Mouse (Mus musculus) forebrain, embryonic 13.5 days (tissue): Measurements from ENCODE around the gene Vps11. TPM values are rescaled to one million over a fixed set of nuclear protein-coding genes. Genes with fewer than 3 reads are reported as not detected.
A peak's percentile ranks its signal among the peaks of the same experiment; 100 is the strongest.
"Not testable (repeated sequence)": the region's sequence is repeated elsewhere in the genome, so short reads cannot be mapped to it uniquely, and the experiment has no call there.

Source experiments
- ATAC-seq: fragments of 200-750 bp; cut with Nextera tagmentation; 2 replicates; pipeline ENCODE4 v1.8.0; 2017
- H3K27ac ChIP-seq: fragments of 300-500 bp; sonication (generic); 2 replicates; pipeline ENCODE4 v1.5.1; 2015; ENCODE audit warnings: inconsistent platforms, mild to moderate bottlenecking, moderate library complexity
- H3K27me3 ChIP-seq: fragments of 300-500 bp; sonication (generic); 2 replicates; pipeline ENCODE4 v1.6.1; 2015; ENCODE audit warnings: mild to moderate bottlenecking, inconsistent platforms
- H3K36me3 ChIP-seq: fragments of 300-500 bp; sonication (generic); 2 replicates; pipeline ENCODE4 v1.6.1; 2015; ENCODE audit warnings: mild to moderate bottlenecking, inconsistent platforms; ENCODE audit not compliant: poor library complexity, severe bottlenecking
- H3K4me1 ChIP-seq: fragments of 300-500 bp; sonication (generic); 2 replicates; pipeline ENCODE4 v1.6.1; 2015; ENCODE audit warnings: inconsistent platforms
- H3K4me2 ChIP-seq: fragments of 300-500 bp; sonication (generic); 2 replicates; pipeline ENCODE4 v1.6.1; 2015; ENCODE audit warnings: inconsistent platforms, mild to moderate bottlenecking, moderate library complexity
- H3K4me3 ChIP-seq: fragments of 300-500 bp; sonication (generic); 2 replicates; pipeline ENCODE4 v1.5.1; 2015; ENCODE audit warnings: mild to moderate bottlenecking, inconsistent platforms
- H3K9ac ChIP-seq: fragments of 300-500 bp; sonication (generic); 2 replicates; pipeline ENCODE4 v1.6.1; 2015; ENCODE audit warnings: mild to moderate bottlenecking, inconsistent platforms
- H3K9me3 ChIP-seq: fragments of 300-500 bp; sonication (generic); replicated peaks from 2 replicates; pipeline ENCODE4 v1.6.1; 2016; ENCODE audit warnings: inconsistent platforms
- WGBS: fragments of 180-500 bp; shearing (Covaris S2); methylation state at CpG from one replicate; pipeline ENCODE4 v1.1.7; 2015; 5-methylcytosine and 5-hydroxymethylcytosine counted together
- polyA plus RNA-seq: library from polyadenylated mRNA; unstranded; fragments of >200 nt; fragmentation: Nextera tagmentation; extraction: Ambion mirVana; gene quantifications from 2 replicates; pipeline ENCODE4 v1.2.1, GENCODE M21; 2015

The Vps11 gene
- polyA plus RNA-seq, 1 experiment from 2014 or later: 34.9 TPM

GRCm38 (mm10) chr9:44327926-44328325 is 33.5 kb downstream of the Vps11 start:
- peaks cover 42% of the 10 kb centered on the region for H3K36me3 ChIP-seq
- H3K9ac ChIP-seq: peak overlapping the region; percentile 86
- no peak overlapping the region for H3K27ac ChIP-seq
- peak overlapping the region; percentile 83 for H3K4me3 ChIP-seq
- H3K9me3 ChIP-seq: no peaks in the 10 kb centered on the region
- peak overlapping the region; percentile 67 for H3K4me2 ChIP-seq
- H3K27me3 ChIP-seq: no peaks in the 10 kb centered on the region
- peaks cover 20% of the 10 kb centered on the region for H3K4me1 ChIP-seq
- no peak for ATAC-seq
- 87% methylated on average over 5 of the region's 5 CpGs for WGBS

GRCm38 (mm10) chr9:44327064-44327711 is 34.3 kb downstream of the Vps11 start:
- H3K27ac ChIP-seq: peak overlapping the region; percentile 83
- H3K4me3 ChIP-seq: peak overlapping the region; percentile 83
- WGBS: 2% methylated on average over 22 of the region's 22 CpGs
- no peaks in the 10 kb centered on the region for H3K27me3 ChIP-seq
- H3K4me1 ChIP-seq: peaks cover 20% of the 10 kb centered on the region
- no peaks in the 10 kb centered on the region for H3K9me3 ChIP-seq
- H3K36me3 ChIP-seq: peaks cover 35% of the 10 kb centered on the region
- H3K9ac ChIP-seq: peak overlapping the region; percentile 86
- H3K4me2 ChIP-seq: peak overlapping the region; percentile 67
- ATAC-seq: peak; percentile 43; the same call in 1 of the 2 replicates

DNA sequence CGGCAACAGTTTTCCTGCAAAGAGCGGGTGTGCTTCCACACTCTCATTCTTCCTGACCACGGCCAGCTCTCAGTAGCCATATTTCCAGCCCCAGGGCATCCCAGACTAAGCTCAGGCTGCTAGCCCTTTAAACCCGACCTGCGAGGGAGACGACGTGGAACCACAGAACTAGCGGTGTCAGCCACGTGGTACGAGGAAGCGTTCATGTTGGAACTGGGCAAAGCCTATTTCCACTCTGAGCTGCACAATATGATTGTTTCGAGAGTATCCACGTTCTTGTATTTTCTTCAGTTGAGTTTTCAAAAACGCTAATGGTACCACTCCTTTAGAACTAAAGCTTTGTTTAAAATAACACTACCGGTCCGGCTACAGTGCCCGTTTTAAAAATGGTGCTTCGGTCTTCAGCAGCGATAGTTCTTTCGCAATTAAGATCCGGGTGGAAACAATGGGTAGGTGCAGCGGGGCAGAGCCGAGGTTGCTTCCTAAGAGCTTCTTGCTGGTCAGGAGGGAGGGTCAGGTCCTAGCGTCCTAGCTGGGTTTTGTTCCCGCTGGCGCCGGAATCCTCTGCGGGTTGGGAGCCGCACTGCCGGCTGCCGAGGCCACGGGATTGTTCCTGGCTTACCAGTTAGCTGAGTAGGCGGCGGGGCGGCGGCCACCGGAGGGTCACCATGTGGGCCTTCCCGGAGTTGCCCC is 35.0 kb downstream of the Vps11 start:
- H3K4me3 ChIP-seq: peak overlapping the region; percentile 83
- peak overlapping the region; percentile 86 for H3K9ac ChIP-seq
- H3K4me2 ChIP-seq: peak overlapping the region; percentile 67
- peak overlapping the region; percentile 83 for H3K27ac ChIP-seq
- H3K9me3 ChIP-seq: no peaks in the 10 kb centered on the region
- WGBS: under 1% methylated on average over 38 of the region's 38 CpGs
- peaks cover 20% of the 10 kb centered on the region for H3K4me1 ChIP-seq
- ATAC-seq: peak; percentile 97
- H3K36me3 ChIP-seq: peaks cover 29% of the 10 kb centered on the region
- H3K27me3 ChIP-seq: no peaks in the 10 kb centered on the region

DNA sequence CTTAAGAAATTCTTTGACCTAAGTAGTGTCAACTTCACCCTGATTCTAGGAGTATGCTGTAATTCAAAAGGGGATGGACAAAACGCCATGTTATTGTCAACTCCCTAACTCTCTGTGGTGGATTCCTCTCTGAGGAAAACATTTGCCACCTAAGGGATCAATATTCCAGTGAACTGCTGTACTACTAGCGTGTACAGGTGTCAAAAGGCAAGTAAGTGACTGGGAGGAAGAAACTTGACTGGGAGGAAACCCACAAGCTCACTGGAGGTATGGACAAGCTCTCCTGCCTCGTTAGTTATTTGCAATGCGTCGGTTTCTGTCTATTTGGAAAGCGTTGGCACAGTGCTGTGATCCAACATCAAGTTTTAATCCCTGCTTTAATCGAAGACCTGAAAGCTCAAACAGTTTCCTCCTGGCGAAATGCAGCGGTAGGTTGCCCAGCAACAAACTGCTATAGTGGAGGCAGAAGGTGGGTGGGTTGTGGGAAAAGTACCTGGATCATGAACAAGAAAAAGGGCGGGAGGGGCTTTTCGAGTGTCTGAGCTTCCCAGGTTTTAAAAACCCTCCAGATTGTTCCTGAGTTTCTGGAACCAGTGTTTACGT is 35.6 kb downstream of the Vps11 start, which contains the start of gene Dpagt1:
Gene Dpagt1, plus strand, starts transcription at position 252 of the 603 bp plus-strand sequence.
- no peaks in the 10 kb centered on the region for H3K27me3 ChIP-seq
- peak within 1 kb of the TSS; percentile 67 for H3K4me2 ChIP-seq
- H3K9ac ChIP-seq: peak within 1 kb of the TSS; percentile 86
- peak within 1 kb of the TSS; percentile 83 for H3K27ac ChIP-seq
- peaks cover 23% of the 10 kb centered on the region for H3K36me3 ChIP-seq
- peak within 1 kb of the TSS; percentile 83 for H3K4me3 ChIP-seq
- H3K9me3 ChIP-seq: no peaks in the 10 kb centered on the region
- peak; percentile 28 for ATAC-seq
- H3K4me1 ChIP-seq: peaks cover 22% of the 10 kb centered on the region
- 4% methylated on average over 12 of the region's 12 CpGs for WGBS

GRCm38 (mm10) chr9:44325032-44325767 is 36.3 kb downstream of the Vps11 start:
- ATAC-seq, H3K9me3 ChIP-seq, H3K9ac ChIP-seq, H3K27me3 ChIP-seq: not testable (repeated sequence)
- 65% methylated on average over 7 of the region's 8 CpGs for WGBS
- Histone ChIP-seq H3K4me1 (peaks cover 27% of the 10 kb centered on the region), H3K27ac (peak overlapping the region; percentile 83; the same call in 1 of the 2 replicates), H3K4me2 (peak overlapping the region; percentile 67), H3K36me3 (peaks cover 16% of the 10 kb centered on the region), H3K4me3 (peak overlapping the region; percentile 83; the same call in 1 of the 2 replicates)

DNA sequence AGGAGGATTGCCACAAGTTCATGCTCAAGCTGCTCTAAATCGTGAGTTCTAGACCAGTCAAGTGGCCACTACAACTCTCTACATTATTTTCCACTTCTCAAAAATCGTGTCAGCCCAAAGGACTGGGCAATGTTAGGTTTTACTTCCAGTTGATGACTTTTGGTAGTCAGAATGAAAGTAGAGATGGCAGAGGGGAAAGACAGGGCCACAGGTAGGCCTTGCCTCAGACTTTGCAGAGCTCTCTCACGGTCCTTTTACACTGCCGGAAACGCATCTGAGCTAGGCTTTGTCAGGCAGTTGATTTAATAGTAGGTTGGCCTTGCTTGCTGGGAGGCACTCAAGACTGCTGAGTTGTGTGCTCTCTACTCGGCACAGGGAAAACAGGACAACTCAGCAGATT is 37.3 kb downstream of the Vps11 start:
- peaks cover 32% of the 10 kb centered on the region for H3K4me1 ChIP-seq
- no peak overlapping the region for H3K4me3 ChIP-seq
- no peak overlapping the region for H3K4me2 ChIP-seq
- 86% methylated on average over 6 of the region's 6 CpGs for WGBS
- peaks cover 6% of the 10 kb centered on the region; the same call in 1 of the 2 replicates for H3K36me3 ChIP-seq
- no peak overlapping the region for H3K27ac ChIP-seq
- H3K9me3 ChIP-seq: no peaks in the 10 kb centered on the region
- H3K27me3 ChIP-seq: no peaks in the 10 kb centered on the region
- no peak for ATAC-seq
- no peak overlapping the region for H3K9ac ChIP-seq

DNA sequence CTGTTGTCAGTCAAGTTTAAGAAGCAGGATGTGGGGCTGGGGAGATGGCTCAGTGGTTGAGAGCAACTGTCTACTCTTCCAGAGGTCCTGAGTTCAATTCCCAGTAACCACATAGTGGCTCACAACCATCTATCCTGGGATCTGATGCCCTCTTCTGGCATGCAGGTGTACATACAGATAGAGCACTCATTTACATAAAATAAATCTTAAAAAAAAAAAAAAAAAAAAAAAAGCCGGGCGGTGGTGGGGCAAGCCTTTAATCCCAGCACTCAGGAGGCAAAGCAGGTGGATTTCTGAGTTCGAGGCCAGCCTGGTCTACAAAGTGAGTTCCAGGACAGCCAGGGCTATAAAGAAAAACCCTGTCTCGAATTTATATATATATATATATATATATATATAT is 37.8 kb downstream of the Vps11 start:
- not testable (repeated sequence) for H3K9ac ChIP-seq, H3K4me3 ChIP-seq
- WGBS: 80% methylated on average over 4 of the region's 4 CpGs

DNA sequence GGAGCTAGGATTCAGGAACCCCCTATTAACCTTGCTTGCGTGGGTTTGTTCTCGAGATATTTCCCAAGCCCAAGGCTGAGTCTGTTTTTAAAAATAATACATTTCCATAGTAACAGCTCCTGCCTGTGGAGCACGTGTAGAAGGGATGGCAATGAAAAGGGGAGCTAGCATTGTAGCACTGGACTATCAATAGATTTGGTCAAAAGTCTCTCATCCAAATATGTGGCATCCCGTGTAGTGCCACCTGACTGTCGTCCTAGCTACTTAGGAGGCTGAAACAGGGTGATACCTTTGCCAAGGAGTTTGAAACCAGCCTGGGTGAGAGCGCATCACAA is 40.7 kb downstream of the Vps11 start:
- Histone ChIP-seq H3K27me3 (no peaks in the 10 kb centered on the region), H3K36me3 (peaks cover 14% of the 10 kb centered on the region), H3K4me3 (peak overlapping the region; percentile 97), H3K4me2 (peak overlapping the region; percentile 97), H3K9me3 (no peaks in the 10 kb centered on the region), H3K27ac (peak overlapping the region; percentile 59), H3K4me1 (peaks cover 32% of the 10 kb centered on the region), H3K9ac (peak overlapping the region; percentile 93)
- WGBS: 19% methylated on average over 6 of the region's 6 CpGs
- ATAC-seq: peak; percentile 17

More for the DNA sequence above, 37.8 kb downstream of the Vps11 start:
- peaks cover 37% of the 10 kb centered on the region for H3K4me1 ChIP-seq
- not testable (repeated sequence) for H3K4me2 ChIP-seq, H3K27me3 ChIP-seq, H3K36me3 ChIP-seq, H3K27ac ChIP-seq, ATAC-seq, H3K9me3 ChIP-seq

DNA sequence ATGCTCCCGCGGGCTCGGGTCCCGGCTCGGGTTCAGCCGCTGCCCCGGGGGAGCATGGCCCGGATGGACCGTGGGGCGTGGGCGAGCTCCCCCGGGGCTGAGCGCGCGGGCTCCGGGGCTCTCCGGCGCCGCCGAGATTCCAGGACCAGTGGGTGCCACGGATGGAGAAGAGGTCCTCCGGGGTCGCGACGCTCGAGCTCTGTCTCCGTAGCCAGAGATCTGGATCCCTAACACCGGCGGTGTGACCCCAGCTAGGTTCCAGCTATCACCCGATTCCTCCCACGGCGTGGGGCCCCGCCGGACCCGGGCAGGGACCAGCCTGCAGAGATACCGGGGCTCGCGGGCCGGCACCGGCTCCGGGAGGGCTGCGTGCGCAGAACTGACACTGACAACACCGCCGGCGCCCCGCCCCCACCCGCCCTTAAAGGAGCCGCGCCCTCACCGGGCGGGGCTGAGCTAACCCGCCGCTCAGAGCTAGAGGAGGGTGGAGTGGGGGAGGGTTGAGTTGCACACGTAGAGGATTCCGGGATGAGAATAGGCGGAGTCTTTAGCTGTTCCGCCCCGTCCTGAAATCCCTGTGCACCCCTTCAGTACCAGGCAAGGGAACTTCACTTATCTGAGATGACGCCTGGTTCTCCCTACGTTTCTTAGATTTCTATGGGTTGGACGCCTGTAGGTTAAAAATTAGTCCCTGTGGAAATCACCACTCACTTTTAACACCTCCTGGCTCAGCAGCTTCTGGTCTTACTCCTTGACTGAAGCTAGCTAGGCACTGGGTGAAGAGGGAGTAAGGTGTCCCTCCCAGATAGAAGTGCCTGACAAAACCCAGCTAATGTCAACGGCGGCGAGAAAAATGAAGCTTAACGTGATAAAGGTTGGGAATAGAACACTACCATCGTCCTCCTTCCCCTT is 41.3 kb downstream of the Vps11 start, which contains the start of gene C2cd2l:
Gene C2cd2l, minus strand, starts transcription at position 399 of the 912 bp plus-strand sequence.
- peak within 1 kb of the TSS; percentile 97 for H3K4me3 ChIP-seq
- 0% methylated on average over 59 of the region's 67 CpGs for WGBS
- H3K4me2 ChIP-seq: peak within 1 kb of the TSS; percentile 97
- no peaks in the 10 kb centered on the region for H3K27me3 ChIP-seq
- peaks cover 20% of the 10 kb centered on the region for H3K36me3 ChIP-seq
- peaks cover 29% of the 10 kb centered on the region for H3K4me1 ChIP-seq
- H3K9me3 ChIP-seq: no peaks in the 10 kb centered on the region
- peak within 1 kb of the TSS; percentile 68 for H3K27ac ChIP-seq
- ATAC-seq: peak; percentile 100
- H3K9ac ChIP-seq: peak within 1 kb of the TSS; percentile 93

DNA sequence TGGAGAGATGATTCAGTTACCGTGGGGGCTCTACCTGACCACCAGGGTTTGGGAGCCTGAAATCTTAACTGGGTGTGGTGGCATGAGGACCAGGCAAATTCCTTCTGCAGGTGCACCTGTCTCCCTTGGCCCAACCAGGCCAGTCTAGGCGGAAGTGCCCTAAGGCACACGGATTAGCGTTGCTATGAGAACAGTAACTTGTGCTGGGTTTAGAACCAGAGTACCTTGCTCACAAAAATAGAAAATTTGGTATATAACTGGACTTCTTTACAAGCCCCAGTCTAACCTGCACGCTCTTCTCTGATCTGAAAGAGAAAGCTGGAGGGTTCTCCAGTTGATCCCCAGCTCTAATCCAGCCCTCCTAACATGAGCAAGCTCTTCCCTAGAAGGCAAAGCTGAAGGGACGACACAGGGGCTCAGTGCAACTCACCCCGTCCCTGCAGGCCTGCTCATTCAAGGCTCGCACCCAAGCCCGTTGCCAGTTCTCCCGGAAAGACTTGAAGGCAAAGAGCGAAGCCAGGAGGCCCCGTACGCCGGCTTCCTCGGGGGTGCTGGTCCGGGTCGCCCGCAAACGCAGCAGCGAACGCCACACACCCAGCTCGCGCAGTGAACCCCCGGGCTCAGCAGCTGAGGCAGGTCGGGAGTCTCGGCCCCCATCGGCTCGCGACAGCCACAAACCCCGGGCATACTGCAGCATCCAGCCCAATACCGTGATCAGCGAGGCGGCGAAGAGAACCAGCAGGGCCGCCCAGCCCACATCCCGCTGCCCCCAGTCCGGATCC is 42.2 kb downstream of the Vps11 start:
- peaks cover 29% of the 10 kb centered on the region for H3K36me3 ChIP-seq
- H3K9me3 ChIP-seq: no peaks in the 10 kb centered on the region
- peak overlapping the region; percentile 97 for H3K4me2 ChIP-seq
- peaks cover 29% of the 10 kb centered on the region for H3K4me1 ChIP-seq
- H3K4me3 ChIP-seq: peak overlapping the region; percentile 97
- peak overlapping the region; percentile 68 for H3K27ac ChIP-seq
- peak overlapping the region; percentile 93 for H3K9ac ChIP-seq
- WGBS: 3% methylated on average over 37 of the region's 37 CpGs
- ATAC-seq: peak; percentile 13
- no peaks in the 10 kb centered on the region for H3K27me3 ChIP-seq
